Mouse (Mus musculus) layer of hippocampus, adult 2 months (tissue): ENCODE measurements around the gene Rptn. TPM values are rescaled to one million over a fixed set of nuclear protein-coding genes. Genes with fewer than 3 reads are reported as not detected.
A peak's percentile ranks its signal among the peaks of the same experiment; 100 is the strongest.

Experiments used
- DNase-seq, 2 experiments: peaks; one replicate each; pipeline ENCODE4 v3.0.0; 2022; ENCODE audit warnings: low spot score in 2 of 2
- H3K27ac ChIP-seq: fragments of 200-600 bp; 2 replicates; pipeline ENCODE4 v1.8.1; 2022
- H3K4me3 ChIP-seq: fragments of 200-600 bp; 2 replicates; pipeline ENCODE4 v1.8.1; 2022; ENCODE audit warnings: mild to moderate bottlenecking
- CTCF ChIP-seq: fragments of 200-600 bp; conservative IDR thresholded peaks from 2 replicates; pipeline ENCODE4 v1.8.1; 2022; ENCODE audit warnings: antibody characterized with exemption, mild to moderate bottlenecking, moderate library complexity
- long read RNA-seq, 2 experiments: library from polyadenylated mRNA; stranded (forward); transcript quantifications; one replicate each; pipeline ENCODE4 v2.0.0; 2021; ENCODE audit warnings: borderline mapping rate in 2 of 2
- total RNA-seq, 2 experiments: library from RNA; stranded (reverse); gene quantifications; 2 replicates each; pipeline ENCODE4 v1.2.3; 2021

Rptn gene
- total RNA-seq, result not detected
- long read RNA-seq, experiment 1, result 0 reads
- long read RNA-seq, experiment 2, result 0 reads

DNA sequence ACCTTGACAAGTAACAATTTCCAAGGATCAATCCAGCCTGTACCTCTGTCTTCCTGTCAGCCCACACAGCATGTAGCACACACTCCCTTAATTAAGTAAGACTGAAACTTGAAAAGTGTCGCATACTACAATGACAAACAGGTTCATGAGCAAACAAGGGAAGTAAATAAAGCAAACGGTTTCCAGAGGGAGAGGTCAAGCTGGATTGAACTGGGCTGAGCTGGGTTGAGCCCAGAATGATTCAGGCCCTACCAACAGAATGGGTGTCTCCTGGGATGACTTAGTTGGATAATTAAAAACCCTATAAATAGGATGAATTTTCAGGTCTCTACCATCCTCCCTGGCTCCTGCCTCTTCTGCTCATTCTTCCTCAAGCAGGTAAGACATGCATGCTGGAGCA is at the start of gene Rptn:
TSS of gene Rptn (plus strand) at position 334 of the 400 bp plus-strand sequence.
- Histone ChIP-seq H3K27ac (no peak within 1 kb of the TSS), H3K4me3 (no peak within 1 kb of the TSS)
- TF ChIP-seq CTCF, result no peak
- no peak for DNase-seq

- peak in 1 of 2 experiments; percentile 28 for DNase-seq
- no peak for TF ChIP-seq CTCF
- Histone ChIP-seq H3K4me3 (no peak overlapping the region), H3K27ac (peak overlapping the region; percentile 60)
Observed at GRCm38 (mm10) chr3:93346896-93347295, 46.6 kb upstream of the Rptn start.

GRCm38 (mm10) chr3:93360045-93360444 is 33.5 kb upstream of the Rptn start:
- H3K27ac ChIP-seq, result no peak overlapping the region
- TF ChIP-seq CTCF, result peak; percentile 88
- DNase-seq, result peak; percentile 45 to 78
- no peak overlapping the region for H3K4me3 ChIP-seq

DNA sequence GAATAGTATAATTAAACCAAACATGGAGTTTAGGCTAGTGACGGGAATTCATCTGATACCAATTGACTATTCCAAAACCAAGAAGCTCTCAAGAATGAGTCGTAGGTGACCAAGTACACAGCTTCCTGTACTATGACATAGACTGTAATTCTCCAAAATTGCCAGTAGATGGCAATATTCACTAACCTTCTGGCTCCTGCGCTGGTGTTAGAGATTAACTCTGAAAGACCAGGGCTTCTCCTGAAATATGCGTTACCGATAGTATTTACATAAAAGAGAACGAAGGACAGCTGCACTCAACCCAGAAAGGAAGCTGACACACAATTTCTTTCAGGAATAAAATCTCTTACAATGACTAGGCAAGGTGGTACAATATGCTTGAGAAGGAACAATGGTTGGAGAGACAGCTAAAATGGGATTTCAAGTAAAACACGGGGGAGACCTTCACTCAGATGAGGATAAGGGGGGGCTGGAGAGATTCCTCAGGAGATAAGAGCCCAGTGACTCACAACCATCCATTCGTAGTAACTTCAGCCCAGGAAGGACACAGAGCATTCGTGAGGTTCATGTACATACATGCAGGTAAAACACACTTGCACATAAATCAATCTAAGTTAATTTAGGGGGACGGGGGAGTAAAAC is 31.4 kb upstream of the Rptn start:
- TF ChIP-seq CTCF, result peak; percentile 93
- DNase-seq, result peak; percentile 20 to 35
- H3K27ac ChIP-seq, result no peak overlapping the region
- no peak overlapping the region for H3K4me3 ChIP-seq

DNA sequence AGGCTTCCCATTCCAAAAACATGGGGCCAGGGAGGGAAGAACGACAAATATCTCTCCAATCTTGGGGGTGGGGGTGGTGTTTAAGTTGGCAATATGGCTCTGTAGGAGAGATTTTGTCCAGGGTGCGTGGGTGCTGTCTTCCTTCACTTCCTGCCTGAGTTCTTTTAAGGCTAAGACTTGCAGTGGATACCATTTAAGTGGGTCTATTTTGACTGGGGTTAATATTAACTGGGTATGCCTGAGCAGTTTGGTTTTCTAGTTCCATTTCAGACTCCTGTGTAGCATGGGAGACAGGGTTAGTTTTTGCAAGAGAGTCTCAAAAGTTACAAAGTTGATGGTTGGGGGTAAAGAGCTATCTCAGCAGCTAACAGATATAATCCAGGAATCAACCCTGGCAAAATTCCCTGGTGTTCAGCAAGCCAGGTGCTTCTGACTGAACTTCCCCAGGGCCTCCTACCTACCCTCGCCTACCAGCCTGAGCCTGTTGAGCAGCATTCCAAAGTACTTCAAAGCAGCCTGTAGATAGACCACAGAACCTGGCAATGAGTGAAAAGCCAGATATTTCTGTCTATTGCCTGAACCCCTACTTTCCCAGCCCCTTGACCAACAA is 26.4 kb upstream of the Rptn start:
- Histone ChIP-seq H3K4me3 (no peak overlapping the region), H3K27ac (no peak overlapping the region)
- DNase-seq, result no peak
- TF ChIP-seq CTCF, result no peak

DNA sequence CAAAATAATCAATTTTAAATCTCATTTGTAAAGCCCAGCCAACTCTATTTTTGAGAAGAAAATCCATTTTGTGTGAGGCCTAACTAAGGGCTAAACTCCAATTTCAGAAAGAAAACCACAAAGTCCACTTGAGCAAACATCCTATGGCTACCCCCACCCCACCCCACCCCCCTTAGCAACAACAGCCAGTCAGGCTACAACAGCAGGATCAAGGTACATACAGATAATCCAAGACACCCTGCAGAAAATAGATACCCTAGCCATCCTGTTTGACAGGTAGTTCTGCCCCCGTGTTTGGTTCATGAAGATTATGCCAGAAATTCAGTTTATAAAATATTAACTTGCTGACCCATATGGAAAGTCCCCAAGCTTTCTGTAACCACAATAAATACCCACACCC is 25.3 kb upstream of the Rptn start:
- Histone ChIP-seq H3K27ac (no peak overlapping the region), H3K4me3 (no peak overlapping the region)
- DNase-seq, result no peak
- no peak for TF ChIP-seq CTCF

DNA sequence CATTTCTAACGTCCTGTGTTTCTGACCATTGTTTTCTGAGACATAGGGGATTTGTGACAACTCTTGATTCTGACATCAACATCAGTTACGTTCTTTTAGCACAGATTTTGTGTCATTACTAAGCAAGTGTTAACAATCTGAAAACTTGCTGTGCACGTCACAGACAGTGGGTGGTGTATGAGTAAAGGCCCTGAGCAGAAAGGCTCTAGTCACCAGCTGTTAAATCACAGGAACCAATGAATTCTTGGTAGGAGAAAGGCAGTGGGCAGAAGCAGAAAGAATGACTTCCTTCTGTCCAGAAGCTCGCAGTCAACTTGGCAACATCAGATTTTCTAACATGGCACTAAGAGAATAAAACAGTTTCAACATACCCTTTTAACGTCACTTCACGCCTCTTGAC is 20.1 kb upstream of the Rptn start:
- H3K4me3 ChIP-seq, result no peak overlapping the region
- H3K27ac ChIP-seq, result no peak overlapping the region
- peak in 1 of 2 experiments; percentile 19 for DNase-seq
- TF ChIP-seq CTCF, result no peak

DNA sequence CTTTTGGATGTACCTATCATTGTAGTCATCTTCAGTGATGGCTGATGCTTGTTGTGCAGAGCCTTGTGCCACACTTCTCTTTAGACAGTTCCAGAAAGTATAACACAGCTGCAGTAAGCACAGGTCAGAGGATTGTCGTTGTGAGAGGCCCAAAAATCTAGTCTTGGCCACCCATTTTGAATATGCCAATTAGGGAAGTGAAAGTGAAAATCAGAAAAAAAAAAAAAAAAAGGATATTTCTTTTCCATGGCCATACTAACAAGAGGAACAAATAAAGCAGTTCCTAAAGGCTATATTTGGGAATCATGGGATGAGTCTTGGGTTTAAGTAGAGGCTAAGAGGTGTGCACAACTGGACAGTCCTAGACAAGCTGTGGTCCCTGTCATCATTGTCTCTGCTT is 18.3 kb upstream of the Rptn start:
- no peak for DNase-seq
- TF ChIP-seq CTCF, result no peak
- no peak overlapping the region for H3K27ac ChIP-seq
- H3K4me3 ChIP-seq, result no peak overlapping the region

- Histone ChIP-seq H3K4me3 (no peak overlapping the region), H3K27ac (no peak overlapping the region)
- DNase-seq, result no peak
- TF ChIP-seq CTCF, result no peak
Observed at GRCm38 (mm10) chr3:93375601-93376000, 17.9 kb upstream of the Rptn start.

DNA sequence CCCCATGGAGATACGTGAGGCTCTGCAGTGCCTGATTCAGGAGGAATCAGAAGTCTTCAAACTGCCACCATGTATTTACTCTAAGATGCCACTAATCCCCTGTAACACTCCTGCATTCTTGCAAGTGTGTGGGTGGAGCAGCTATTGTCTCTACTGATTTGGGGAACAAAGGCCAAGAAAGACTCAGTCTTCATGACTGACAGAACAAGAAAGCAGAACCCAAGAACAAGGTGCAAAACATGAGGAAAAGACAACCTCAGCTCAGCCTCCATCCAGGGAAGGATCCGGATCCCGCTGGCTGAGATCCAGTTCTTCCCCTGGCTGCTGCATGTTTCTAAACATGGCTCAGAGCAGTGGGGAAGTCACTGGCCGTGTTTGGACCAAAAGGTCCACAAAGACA is 15.4 kb upstream of the Rptn start:
- TF ChIP-seq CTCF, result no peak
- DNase-seq, result no peak

GRCm38 (mm10) chr3:93403936-93404335 is 10.4 kb downstream of the Rptn start:
- no peak overlapping the region for H3K4me3 ChIP-seq
- DNase-seq, result no peak
- TF ChIP-seq CTCF, result no peak
- H3K27ac ChIP-seq, result no peak overlapping the region

More for the DNA sequence above, 15.4 kb upstream of the Rptn start:
- Histone ChIP-seq H3K27ac (no peak overlapping the region), H3K4me3 (no peak overlapping the region)

- TF ChIP-seq CTCF, result peak; percentile 86
- Histone ChIP-seq H3K27ac (no peak overlapping the region), H3K4me3 (no peak overlapping the region)
- DNase-seq, result peak in 1 of 2 experiments; percentile 36
Observed at GRCm38 (mm10) chr3:93406992-93407391, 13.5 kb downstream of the Rptn start.

- DNase-seq, result no peak
- Histone ChIP-seq H3K27ac (no peak overlapping the region), H3K4me3 (no peak overlapping the region)
- TF ChIP-seq CTCF, result no peak
Observed at GRCm38 (mm10) chr3:93411905-93412304, 18.4 kb downstream of the Rptn start.

DNA sequence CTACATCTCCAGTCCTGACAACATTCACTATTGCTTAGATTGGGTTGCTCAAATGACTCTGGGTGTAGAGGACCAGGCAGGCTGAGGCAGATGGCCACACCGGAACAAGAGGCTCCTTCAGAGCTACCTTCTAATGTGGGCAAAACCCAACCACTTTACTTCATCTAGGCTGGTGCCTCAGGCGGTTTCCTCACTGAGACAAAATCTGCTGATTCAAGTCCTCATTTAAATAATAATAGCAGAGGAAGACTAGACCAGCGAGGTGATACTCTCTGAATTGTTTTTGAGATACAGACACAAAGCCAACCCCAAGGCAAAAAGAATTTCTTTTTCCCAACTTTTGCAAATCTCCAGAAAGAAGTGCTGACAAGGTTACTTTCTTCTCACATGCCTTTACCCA is 38.2 kb downstream of the Rptn start:
- TF ChIP-seq CTCF, result no peak
- DNase-seq, result no peak
- no peak overlapping the region for H3K27ac ChIP-seq
- no peak overlapping the region for H3K4me3 ChIP-seq

- Histone ChIP-seq H3K27ac (no peak within 1 kb of the TSS), H3K4me3 (no peak within 1 kb of the TSS)
- DNase-seq, result no peak
- no peak for TF ChIP-seq CTCF
Observed at GRCm38 (mm10) chr3:93442030-93442429, 48.5 kb downstream of the Rptn start, which contains the start of gene Tchh. Tchh (plus strand) TSS chr3:93442330.
